Mouse (Mus musculus): ENCODE measurements around the gene Fam149b. TPM values are rescaled to one million over a fixed set of nuclear protein-coding genes. Genes with fewer than 3 reads are reported as not detected.
"Not testable (repeated sequence)": the region's sequence is repeated elsewhere in the genome, so short reads cannot be mapped to it uniquely, and the experiment has no call there.

Fam149b gene
- 27.5 and 33.2 TPM in 2 replicates for polyA plus RNA-seq (2014; fragmentation: Nextera tagmentation; extraction: Ambion mirVana)

DNA sequence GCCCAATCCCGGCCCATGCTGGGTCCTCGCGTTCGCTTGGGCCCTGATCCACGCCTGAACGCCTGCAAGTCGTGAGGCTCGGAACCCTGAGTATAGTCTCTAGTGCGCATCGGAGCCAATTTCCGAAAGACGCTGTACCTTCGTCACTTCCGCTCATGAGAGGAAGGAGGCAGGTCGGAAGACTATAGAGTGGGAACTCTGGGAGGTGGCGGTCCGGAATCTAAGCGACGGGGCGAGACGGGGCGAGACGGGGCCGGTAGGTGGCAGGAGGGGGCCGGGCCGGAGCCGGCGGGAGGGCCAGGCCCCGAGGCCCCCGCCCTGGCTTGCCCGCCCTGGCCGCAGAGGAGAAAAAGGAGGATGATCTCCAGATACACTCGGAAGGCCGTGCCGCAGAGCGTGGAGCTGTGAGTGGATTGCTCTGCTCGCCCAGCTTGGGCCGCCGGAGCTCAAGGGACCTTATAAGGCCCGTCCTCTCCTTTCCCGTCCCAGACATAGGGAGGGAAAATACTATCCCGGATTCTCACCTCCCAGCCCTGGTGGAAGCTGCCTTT, at the start of gene Fam149b, which contains the start of gene Ecd:
Fam149b (plus strand) TSS at position 172 of the 551 bp plus-strand sequence.
Ecd (minus strand) TSS at position 131 of the 551 bp plus-strand sequence.
- Histone ChIP-seq H3K36me3 (ENCODE audit: control insufficient read depth, insufficient read depth, low read length) (peaks cover 4% of the 10 kb centered on the region; the same call in 1 of the 2 replicates), H3K27ac (ENCODE audit: low read depth, low read length) (peak within 1 kb of the TSS; percentile 88), H3K4me1 (ENCODE audit: control insufficient read depth, insufficient read depth, low read length) (peaks cover 11% of the 10 kb centered on the region), H3K27me3 (ENCODE audit: control insufficient read depth, insufficient read depth, low read length) (no peaks in the 10 kb centered on the region), H3K4me3 (ENCODE audit: low read depth, low read length) (peak within 1 kb of the TSS; percentile 64), H3K9ac (ENCODE audit: low read depth, low read length) (peak within 1 kb of the TSS; percentile 87), H3K4me2 (peak within 1 kb of the TSS; percentile 85), H3K9me3 (replicated peaks; ENCODE audit: control insufficient read depth, low read length) (no peaks in the 10 kb centered on the region)
- ATAC-seq (replicated peaks; ENCODE audit: insufficient number of reproducible peaks, low FRiP score, low TSS enrichment), result peak; percentile 97
- WGBS (ENCODE audit: insufficient replicate concordance), result under 1% methylated on average over 41 of the region's 42 CpGs

DNA sequence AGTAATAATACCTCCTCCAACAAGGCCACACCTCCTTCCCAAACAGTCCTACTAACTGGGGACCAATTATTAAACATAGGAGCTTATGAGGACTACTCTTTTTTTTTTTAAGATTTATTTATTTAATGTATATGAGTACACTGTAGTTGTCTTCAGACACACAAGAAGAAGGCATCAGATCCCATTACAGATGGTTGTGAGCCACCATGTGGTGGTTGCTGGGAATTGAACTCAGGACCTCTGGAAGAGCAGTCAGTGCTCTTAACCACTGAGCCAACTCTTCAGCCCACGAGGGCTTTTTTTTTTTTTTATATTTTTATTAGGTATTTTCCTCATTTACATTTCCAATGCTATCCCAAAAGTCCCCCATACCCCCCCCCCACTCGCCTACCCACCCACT, 42.9 kb upstream of the Fam149b start:
- H3K4me1 ChIP-seq (ENCODE audit: control insufficient read depth, insufficient read depth, low read length); H3K4me3 ChIP-seq (ENCODE audit: low read depth, low read length); H3K9ac ChIP-seq (ENCODE audit: low read depth, low read length); H3K27ac ChIP-seq (ENCODE audit: low read depth, low read length); H3K36me3 ChIP-seq (ENCODE audit: control insufficient read depth, insufficient read depth, low read length); H3K9me3 ChIP-seq (replicated peaks; ENCODE audit: control insufficient read depth, low read length); H3K4me2 ChIP-seq; H3K27me3 ChIP-seq (ENCODE audit: control insufficient read depth, insufficient read depth, low read length); ATAC-seq (replicated peaks; ENCODE audit: insufficient number of reproducible peaks, low FRiP score, low TSS enrichment): not testable (repeated sequence)
- WGBS (ENCODE audit: insufficient replicate concordance), result 73% methylated on average over 2 of the region's 2 CpGs

DNA sequence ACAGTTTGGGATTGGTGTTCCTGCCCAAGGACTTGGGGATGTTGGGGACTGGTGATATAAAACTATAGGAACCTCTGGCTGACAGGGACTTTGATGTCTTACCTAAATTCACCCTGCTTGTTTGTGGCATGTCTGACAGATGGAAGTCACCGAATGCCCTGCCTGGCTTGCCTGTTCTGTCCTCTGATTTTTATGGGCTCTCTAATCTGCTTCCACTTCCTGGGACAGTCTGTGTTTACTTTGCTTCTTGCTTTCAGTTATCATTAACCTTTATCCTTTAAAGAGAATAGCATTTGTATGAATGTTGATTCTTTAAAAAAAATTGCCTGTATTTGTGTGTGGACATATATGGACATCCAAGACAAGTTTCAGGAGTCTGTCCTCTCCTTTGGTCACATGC, 32.8 kb upstream of the Fam149b start:
- 75% methylated on average over 1 of the region's 1 CpGs for WGBS (ENCODE audit: insufficient replicate concordance)
- H3K9me3 ChIP-seq (replicated peaks; ENCODE audit: control insufficient read depth, low read length), result no peaks in the 10 kb centered on the region
- no peak for ATAC-seq (replicated peaks; ENCODE audit: insufficient number of reproducible peaks, low FRiP score, low TSS enrichment)
- H3K4me3 ChIP-seq (ENCODE audit: low read depth, low read length), result no peak overlapping the region
- H3K9ac ChIP-seq (ENCODE audit: low read depth, low read length), result no peak overlapping the region
- no peak overlapping the region for H3K27ac ChIP-seq (ENCODE audit: low read depth, low read length)
- no peaks in the 10 kb centered on the region for H3K27me3 ChIP-seq (ENCODE audit: control insufficient read depth, insufficient read depth, low read length)
- peaks cover 8% of the 10 kb centered on the region for H3K36me3 ChIP-seq (ENCODE audit: control insufficient read depth, insufficient read depth, low read length)
- no peaks in the 10 kb centered on the region for H3K4me1 ChIP-seq (ENCODE audit: control insufficient read depth, insufficient read depth, low read length)
- no peak overlapping the region for H3K4me2 ChIP-seq

DNA sequence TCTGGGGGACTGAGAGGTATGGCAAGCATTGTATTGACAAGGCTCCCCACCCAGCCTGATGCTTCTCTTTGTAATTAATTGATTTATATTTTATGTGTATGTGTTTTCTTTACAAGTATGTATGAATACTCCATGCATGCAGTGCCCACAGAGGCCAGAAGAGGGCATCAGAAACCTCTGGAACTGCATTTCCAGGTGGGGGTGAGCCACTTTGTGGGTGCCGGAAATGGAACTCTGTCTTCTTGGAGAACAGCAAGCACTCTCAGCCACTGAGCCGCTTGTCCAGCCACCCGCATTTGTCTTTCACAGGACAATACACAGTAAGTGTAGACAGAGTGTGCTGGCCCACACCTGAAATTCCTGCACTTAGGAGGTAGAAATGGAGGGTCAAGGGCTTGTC, 28.5 kb upstream of the Fam149b start:
- ATAC-seq (replicated peaks; ENCODE audit: insufficient number of reproducible peaks, low FRiP score, low TSS enrichment), result no peak
- no peak overlapping the region for H3K4me2 ChIP-seq
- no peaks in the 10 kb centered on the region for H3K9me3 ChIP-seq (replicated peaks; ENCODE audit: control insufficient read depth, low read length)
- no peak overlapping the region for H3K27ac ChIP-seq (ENCODE audit: low read depth, low read length)
- H3K27me3 ChIP-seq (ENCODE audit: control insufficient read depth, insufficient read depth, low read length), result no peaks in the 10 kb centered on the region
- peaks cover 16% of the 10 kb centered on the region for H3K36me3 ChIP-seq (ENCODE audit: control insufficient read depth, insufficient read depth, low read length)
- H3K4me3 ChIP-seq (ENCODE audit: low read depth, low read length), result no peak overlapping the region
- no peaks in the 10 kb centered on the region for H3K4me1 ChIP-seq (ENCODE audit: control insufficient read depth, insufficient read depth, low read length)
- no peak overlapping the region for H3K9ac ChIP-seq (ENCODE audit: low read depth, low read length)
- WGBS (ENCODE audit: insufficient replicate concordance), result 76% methylated on average over 3 of the region's 3 CpGs

DNA sequence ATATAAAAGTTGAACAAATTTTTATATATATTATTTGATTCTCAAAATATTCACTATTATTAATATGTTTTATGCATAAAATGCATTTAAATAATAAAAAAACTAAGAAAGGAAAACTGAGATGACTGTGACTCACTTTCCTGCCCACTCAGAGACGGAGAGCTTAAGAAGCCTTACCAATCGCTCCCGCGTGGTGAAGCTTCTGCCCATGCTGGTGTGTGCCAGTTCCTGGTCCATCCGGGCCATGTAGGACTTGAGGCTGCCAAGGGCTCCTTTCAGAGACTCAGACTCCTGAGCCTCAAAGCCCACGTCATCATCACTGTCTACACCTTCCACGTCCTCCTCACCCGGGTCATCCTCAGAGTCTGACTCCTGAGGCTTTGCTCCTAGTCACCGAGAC, 23.8 kb upstream of the Fam149b start:
- Histone ChIP-seq H3K4me2 (no peak overlapping the region), H3K27ac (ENCODE audit: low read depth, low read length) (no peak overlapping the region), H3K27me3 (ENCODE audit: control insufficient read depth, insufficient read depth, low read length) (no peaks in the 10 kb centered on the region), H3K4me1 (ENCODE audit: control insufficient read depth, insufficient read depth, low read length) (no peaks in the 10 kb centered on the region), H3K9ac (ENCODE audit: low read depth, low read length) (no peak overlapping the region), H3K36me3 (ENCODE audit: control insufficient read depth, insufficient read depth, low read length) (peaks cover 16% of the 10 kb centered on the region), H3K4me3 (ENCODE audit: low read depth, low read length) (no peak overlapping the region), H3K9me3 (replicated peaks; ENCODE audit: control insufficient read depth, low read length) (no peaks in the 10 kb centered on the region)
- WGBS (ENCODE audit: insufficient replicate concordance), result 91% methylated on average over 9 of the region's 9 CpGs
- no peak for ATAC-seq (replicated peaks; ENCODE audit: insufficient number of reproducible peaks, low FRiP score, low TSS enrichment)

DNA sequence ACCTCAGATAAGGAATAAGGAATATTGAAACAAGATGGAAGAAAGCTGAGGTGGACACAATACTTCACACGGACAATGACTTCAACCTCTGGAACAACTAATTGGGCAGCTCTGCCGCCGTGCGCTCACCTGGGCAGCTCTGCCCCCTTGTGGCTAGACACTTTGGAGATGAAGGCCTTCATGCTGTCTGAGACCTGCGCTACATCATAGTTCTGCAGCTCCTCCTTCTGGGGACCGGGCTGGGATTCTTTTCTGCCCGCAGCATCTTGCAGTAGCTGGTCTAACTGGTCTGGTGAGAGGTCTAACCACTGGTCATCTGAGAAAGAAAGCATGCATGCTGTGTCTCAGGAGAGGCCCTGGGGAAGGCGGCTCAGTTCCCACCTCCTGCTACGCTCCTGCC, 19.5 kb upstream of the Fam149b start:
- Histone ChIP-seq H3K4me1 (ENCODE audit: control insufficient read depth, insufficient read depth, low read length) (no peaks in the 10 kb centered on the region), H3K9me3 (replicated peaks; ENCODE audit: control insufficient read depth, low read length) (no peaks in the 10 kb centered on the region), H3K9ac (ENCODE audit: low read depth, low read length) (no peak overlapping the region), H3K36me3 (ENCODE audit: control insufficient read depth, insufficient read depth, low read length) (peaks cover 14% of the 10 kb centered on the region), H3K4me2 (no peak overlapping the region), H3K27ac (ENCODE audit: low read depth, low read length) (no peak overlapping the region), H3K27me3 (ENCODE audit: control insufficient read depth, insufficient read depth, low read length) (no peaks in the 10 kb centered on the region), H3K4me3 (ENCODE audit: low read depth, low read length) (no peak overlapping the region)
- 68% methylated on average over 9 of the region's 9 CpGs for WGBS (ENCODE audit: insufficient replicate concordance)
- no peak for ATAC-seq (replicated peaks; ENCODE audit: insufficient number of reproducible peaks, low FRiP score, low TSS enrichment)

DNA sequence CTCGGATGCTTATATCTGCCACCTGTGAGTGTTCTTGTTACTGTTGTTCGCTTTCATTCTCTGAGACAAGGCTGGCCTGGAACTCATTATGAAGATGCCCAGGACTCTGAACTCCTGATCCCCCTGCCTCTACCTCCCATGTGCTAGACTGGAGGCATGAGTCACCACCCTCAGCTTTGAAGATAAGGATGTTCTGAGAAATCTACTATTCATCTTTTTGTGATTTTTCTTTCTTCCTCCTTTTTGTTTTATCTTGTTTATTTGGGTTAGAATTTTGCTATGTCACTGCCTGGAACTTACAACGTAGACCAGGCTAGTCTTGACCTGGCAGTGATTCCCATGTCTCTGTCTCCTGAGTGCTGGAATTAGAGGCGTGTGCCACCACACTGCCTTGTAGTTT, 16.6 kb upstream of the Fam149b start:
- peaks cover 23% of the 10 kb centered on the region for H3K36me3 ChIP-seq (ENCODE audit: control insufficient read depth, insufficient read depth, low read length)
- no peak overlapping the region for H3K4me3 ChIP-seq (ENCODE audit: low read depth, low read length)
- no peaks in the 10 kb centered on the region for H3K4me1 ChIP-seq (ENCODE audit: control insufficient read depth, insufficient read depth, low read length)
- 82% methylated on average over 4 of the region's 4 CpGs for WGBS (ENCODE audit: insufficient replicate concordance)
- no peaks in the 10 kb centered on the region for H3K9me3 ChIP-seq (replicated peaks; ENCODE audit: control insufficient read depth, low read length)
- H3K9ac ChIP-seq (ENCODE audit: low read depth, low read length), result no peak overlapping the region
- ATAC-seq (replicated peaks; ENCODE audit: insufficient number of reproducible peaks, low FRiP score, low TSS enrichment), result no peak
- no peaks in the 10 kb centered on the region for H3K27me3 ChIP-seq (ENCODE audit: control insufficient read depth, insufficient read depth, low read length)
- H3K4me2 ChIP-seq, result no peak overlapping the region
- no peak overlapping the region for H3K27ac ChIP-seq (ENCODE audit: low read depth, low read length)

DNA sequence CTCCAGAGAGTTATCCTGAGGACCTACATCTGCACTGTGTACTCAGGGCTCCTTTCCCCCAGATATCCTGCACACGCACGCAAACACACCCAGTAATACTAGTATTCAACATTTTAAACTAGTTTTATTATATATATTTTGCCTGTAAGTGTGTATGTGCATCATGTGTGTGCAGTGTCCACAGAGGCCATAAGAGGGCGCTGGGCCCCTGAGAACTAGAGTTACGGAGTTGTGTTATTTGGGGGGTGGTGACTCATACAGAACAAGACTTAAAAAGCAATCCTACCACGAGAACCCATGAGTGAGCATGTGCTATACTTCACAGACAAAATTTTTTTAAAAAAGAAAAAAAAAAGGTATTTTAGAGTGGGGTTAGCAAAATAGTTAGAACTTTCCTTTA, 8.5 kb upstream of the Fam149b start:
- no peaks in the 10 kb centered on the region for H3K9me3 ChIP-seq (replicated peaks; ENCODE audit: control insufficient read depth, low read length)
- H3K27ac ChIP-seq (ENCODE audit: low read depth, low read length), result no peak overlapping the region
- no peak overlapping the region for H3K4me3 ChIP-seq (ENCODE audit: low read depth, low read length)
- no peak for ATAC-seq (replicated peaks; ENCODE audit: insufficient number of reproducible peaks, low FRiP score, low TSS enrichment)
- no peaks in the 10 kb centered on the region for H3K27me3 ChIP-seq (ENCODE audit: control insufficient read depth, insufficient read depth, low read length)
- no peak overlapping the region for H3K4me2 ChIP-seq
- H3K9ac ChIP-seq (ENCODE audit: low read depth, low read length), result no peak overlapping the region
- no peaks in the 10 kb centered on the region for H3K4me1 ChIP-seq (ENCODE audit: control insufficient read depth, insufficient read depth, low read length)
- WGBS (ENCODE audit: insufficient replicate concordance), result 91% methylated on average over 5 of the region's 5 CpGs
- peaks cover 12% of the 10 kb centered on the region for H3K36me3 ChIP-seq (ENCODE audit: control insufficient read depth, insufficient read depth, low read length)

DNA sequence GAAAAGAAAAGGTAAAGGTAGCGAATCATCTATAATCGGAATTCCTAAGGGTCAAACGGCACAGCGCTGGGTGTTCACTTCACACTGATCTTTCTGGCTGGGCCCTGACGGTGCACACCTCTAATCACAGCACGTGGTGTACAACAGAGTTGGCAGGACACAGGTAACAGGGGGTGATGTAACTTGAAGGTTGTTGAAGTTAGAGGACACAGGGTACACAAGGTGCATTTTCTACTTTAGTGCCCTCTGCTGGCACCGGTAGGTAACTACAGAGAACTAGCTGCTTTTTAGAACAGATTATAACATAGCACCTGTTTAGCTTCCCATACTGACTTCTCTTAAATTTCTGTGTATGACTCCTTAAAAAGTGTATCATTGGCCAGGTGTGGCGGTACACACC, 7.8 kb upstream of the Fam149b start:
- no peak overlapping the region for H3K9ac ChIP-seq (ENCODE audit: low read depth, low read length)
- WGBS (ENCODE audit: insufficient replicate concordance), result 82% methylated on average over 8 of the region's 8 CpGs

More for the DNA sequence above, 7.8 kb upstream of the Fam149b start:
- Histone ChIP-seq H3K4me2 (no peak overlapping the region), H3K27me3 (ENCODE audit: control insufficient read depth, insufficient read depth, low read length) (no peaks in the 10 kb centered on the region), H3K4me3 (ENCODE audit: low read depth, low read length) (no peak overlapping the region), H3K27ac (ENCODE audit: low read depth, low read length) (no peak overlapping the region), H3K9me3 (replicated peaks; ENCODE audit: control insufficient read depth, low read length) (no peaks in the 10 kb centered on the region), H3K36me3 (ENCODE audit: control insufficient read depth, insufficient read depth, low read length) (peaks cover 12% of the 10 kb centered on the region), H3K4me1 (ENCODE audit: control insufficient read depth, insufficient read depth, low read length) (no peaks in the 10 kb centered on the region)
- no peak for ATAC-seq (replicated peaks; ENCODE audit: insufficient number of reproducible peaks, low FRiP score, low TSS enrichment)
